Mouse (Mus musculus) layer of hippocampus, adult 8-10 months (tissue): ENCODE measurements around the gene Plekha3. TPM values are rescaled to one million over a fixed set of nuclear protein-coding genes. Genes with fewer than 3 reads are reported as not detected.

Source experiments
- DNase-seq, 2 experiments: peaks; one replicate each; pipeline ENCODE4 v3.0.0; 2022; ENCODE audit warnings: low spot score in 2 of 2
- total RNA-seq, 4 experiments: library from RNA; stranded (reverse); gene quantifications; 2 replicates each; pipeline ENCODE4 v1.2.4; 2022

Gene Plekha3
- total RNA-seq, 4 experiments from 2014 or later = 40.0 to 54.5 (median 45.7) TPM

GRCm38 (mm10) chr2:76676401-76677226 is 1.5 kb downstream of the Plekha3 start:
- DNase-seq = no peak

DNA sequence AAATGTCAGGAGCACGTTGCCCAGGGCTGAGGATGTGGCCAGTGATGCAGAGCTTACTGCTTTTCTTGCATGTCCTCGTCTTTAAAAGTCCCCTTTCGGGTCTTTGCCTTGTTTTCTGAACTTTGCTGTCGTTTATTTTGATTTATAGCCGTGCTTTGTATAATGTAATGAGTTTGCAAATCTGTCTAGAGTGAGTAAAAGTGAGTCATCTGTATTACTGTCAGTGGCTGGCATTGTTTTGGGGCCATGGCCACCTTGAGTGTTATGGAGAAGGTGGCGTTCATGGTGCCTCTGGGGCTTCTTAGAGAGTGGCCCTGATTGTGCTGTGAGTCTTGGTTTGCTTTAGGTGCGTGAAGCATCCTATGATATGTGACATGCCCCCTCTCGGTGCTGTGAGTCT is 7.2 kb downstream of the Plekha3 start:
- no peak for DNase-seq

DNA sequence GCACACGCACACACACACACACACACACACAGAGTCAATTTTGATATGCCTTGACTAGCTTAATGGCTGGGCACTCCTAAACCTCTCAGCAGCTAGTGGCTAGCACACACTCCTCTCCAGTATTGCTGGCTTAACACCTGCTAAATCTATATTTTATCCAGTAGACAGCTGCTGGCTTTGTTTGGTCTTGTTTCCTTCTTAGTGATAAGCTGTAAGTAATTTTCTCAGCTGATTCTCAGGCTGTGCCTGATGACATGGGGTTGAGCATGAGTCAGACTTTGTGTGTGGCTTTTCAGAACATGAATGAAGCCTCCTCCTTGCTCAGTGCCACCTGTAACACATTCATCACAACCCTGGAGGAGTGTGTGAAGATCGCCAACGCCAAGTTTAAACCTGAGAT is 11.9 kb downstream of the Plekha3 start:
- DNase-seq = no peak

- DNase-seq = no peak
These were observed 12.5 kb downstream of the Plekha3 start for GRCm38 (mm10) chr2:76687608-76688007.

- no peak for DNase-seq
These were observed 13.1 kb downstream of the Plekha3 start for GRCm38 (mm10) chr2:76688162-76688561.

GRCm38 (mm10) chr2:76690436-76691204 is 15.5 kb downstream of the Plekha3 start:
- no peak for DNase-seq

DNA sequence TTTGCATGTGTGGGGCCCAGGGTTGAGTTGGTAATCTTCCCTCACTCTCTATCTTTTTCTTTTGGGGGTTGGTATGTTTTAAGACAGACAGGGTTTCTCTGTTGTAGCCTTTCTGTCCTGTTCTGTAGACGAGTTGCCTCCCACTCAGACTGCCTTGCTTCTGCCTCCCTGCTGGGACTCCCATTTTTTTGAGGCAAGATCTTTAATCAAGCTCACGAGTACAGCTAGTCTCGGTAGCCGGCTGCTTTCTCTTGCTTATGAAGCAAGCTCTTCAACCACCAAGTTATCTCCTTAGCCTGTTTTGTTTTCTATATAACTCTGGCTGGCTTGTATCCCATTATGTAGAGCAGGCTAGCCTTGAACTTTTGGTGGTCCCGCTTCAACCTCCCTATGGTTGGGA is 18.7 kb downstream of the Plekha3 start:
- DNase-seq = no peak

GRCm38 (mm10) chr2:76695290-76695689 is 20.2 kb downstream of the Plekha3 start:
- DNase-seq = no peak

DNA sequence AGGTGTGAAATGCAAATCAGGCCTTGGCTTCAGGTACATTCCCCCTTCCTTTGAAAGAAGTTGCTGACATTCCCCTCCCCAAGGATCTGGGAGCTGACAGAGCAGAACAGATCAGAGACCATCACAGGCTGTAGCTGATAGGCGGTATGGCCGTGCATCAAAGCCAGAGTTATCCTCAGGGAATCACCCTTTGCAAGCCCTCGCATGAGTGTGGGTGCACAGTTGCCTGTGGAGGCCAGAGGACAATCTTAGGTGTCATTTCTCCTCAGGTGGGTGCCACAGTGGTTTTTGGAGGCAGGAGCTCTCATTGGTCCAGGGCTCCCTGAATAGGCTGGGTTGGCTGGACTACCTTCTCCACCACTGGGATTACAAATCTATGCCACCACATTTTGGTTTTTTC is 27.1 kb downstream of the Plekha3 start:
- DNase-seq = no peak

GRCm38 (mm10) chr2:76702751-76703150 is 27.7 kb downstream of the Plekha3 start:
- DNase-seq = no peak

- DNase-seq = no peak
These were observed 30.6 kb downstream of the Plekha3 start for GRCm38 (mm10) chr2:76705655-76706054.

DNA sequence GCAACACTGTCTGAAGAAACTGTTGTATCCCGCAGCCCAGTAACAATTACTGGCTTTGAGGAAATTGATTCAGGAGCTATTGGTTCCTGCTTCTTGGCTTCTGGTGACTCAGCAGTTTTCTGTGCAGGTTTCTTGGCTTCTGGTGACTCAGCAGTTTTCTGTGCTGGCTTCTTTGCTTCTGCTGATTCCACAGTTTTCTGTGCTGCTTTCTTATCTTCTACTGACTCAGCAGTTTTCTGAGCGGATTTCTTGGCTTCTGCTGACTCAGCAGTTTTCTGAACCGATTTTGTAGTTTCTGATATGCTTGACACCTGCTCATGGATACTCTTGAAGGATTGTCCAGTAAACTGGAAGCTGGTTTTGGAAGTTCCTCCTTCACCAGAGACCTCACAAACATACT is 33.4 kb downstream of the Plekha3 start:
- no peak for DNase-seq

GRCm38 (mm10) chr2:76714984-76715383 is 39.9 kb downstream of the Plekha3 start:
- DNase-seq = no peak

- DNase-seq = no peak
These were observed 44.6 kb downstream of the Plekha3 start for GRCm38 (mm10) chr2:76719650-76720049.

Other genes with a start within 250 kb of the Plekha3 start
- 10 to 100 TPM; 17.5 to 21.9 (median 20.8) TPM for gene Prkra, start 27.3 kb upstream of the Plekha3 start, total RNA-seq
- gene Pjvk, start 26.8 kb upstream of the Plekha3 start, total RNA-seq = under 1 TPM in 1 of 4 experiments, not detected in 3; 0.52 TPM
- 1 to 10 TPM; 7.3 to 8.4 (median 8.1) TPM for gene Fkbp7, start 2.2 kb upstream of the Plekha3 start, total RNA-seq